Mouse (Mus musculus): ENCODE data around the gene Prr29. TPM values are rescaled to one million over a fixed set of nuclear protein-coding genes. Genes with fewer than 3 reads are reported as not detected.
A peak's percentile ranks its signal among the peaks of the same experiment; 100 is the strongest.

Prr29 gene
- total and polyA plus RNA-seq, 3 experiments, result 0.61 TPM; not detected in 2

DNA sequence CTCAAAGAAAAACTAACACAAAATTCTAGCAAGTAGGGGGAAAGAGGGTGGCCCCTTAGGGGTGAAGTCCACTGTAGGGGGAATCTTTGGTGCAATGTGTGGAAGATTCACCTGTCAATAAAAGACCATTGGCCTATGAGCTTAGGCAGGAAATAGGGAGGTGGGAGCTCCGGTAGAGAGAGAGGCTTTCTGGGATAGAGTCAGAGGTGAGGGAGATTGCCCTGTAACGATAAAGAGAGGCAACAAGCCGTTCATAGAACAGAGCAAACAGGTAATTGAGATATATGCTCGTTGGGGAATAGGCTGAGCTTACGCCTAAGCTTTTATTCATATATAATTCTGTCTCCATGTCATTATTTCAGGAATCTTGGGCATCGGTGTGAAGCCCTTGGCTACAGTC lies 21.7 kb downstream of the Prr29 start (continued):
- TF ChIP-seq ZMIZ1 (IDR thresholded peaks at IDR 0.05; ENCODE audit: low read depth, low read length) (peak; percentile 68), BHLHE40 (IDR thresholded peaks at IDR 0.05; ENCODE audit: borderline replicate concordance, low read depth, low read length) (no peak; the same call in 1 of the 2 replicates)

DNA sequence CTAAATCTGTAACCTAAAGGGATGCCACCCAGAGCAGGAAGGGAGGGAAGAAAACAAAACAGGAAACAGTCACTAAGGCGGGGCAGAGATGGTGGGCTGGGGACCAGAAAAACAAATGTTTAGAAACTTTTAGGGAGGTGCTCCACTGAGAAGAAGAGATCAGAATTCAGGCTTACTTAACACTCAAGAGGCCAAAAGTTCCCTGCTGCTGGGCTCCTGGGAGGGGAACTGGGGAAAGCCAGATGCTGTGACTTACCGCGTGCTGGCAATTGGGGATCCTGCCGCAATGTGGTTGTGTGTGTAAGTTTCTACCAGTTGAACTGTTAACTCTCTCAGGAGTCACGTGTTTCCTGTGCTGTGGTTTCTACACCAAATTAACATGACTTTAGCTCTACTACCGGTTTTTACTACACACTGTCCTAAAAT lies 22.5 kb downstream of the Prr29 start, which contains the start of gene Icam2:
Gene Icam2, minus strand, starts transcription at position 285 of the 426 bp plus-strand sequence.
- Histone ChIP-seq H3K9me3 (replicated peaks; ENCODE audit: insufficient read depth, low read length) (no peaks in the 10 kb centered on the region), H3K4me1 (ENCODE audit: control insufficient read depth in 1 of 2, insufficient read depth in 2 of 2, low read length in 2 of 2) (peaks cover 23 to 40% of the 10 kb centered on the region in 2 experiments), H3K27ac (ENCODE audit: control insufficient read depth, low read depth, low read length) (peak within 1 kb of the TSS; percentile 96), H3K4me3 (ENCODE audit: control insufficient read depth in 1 of 2, insufficient read depth in 1 of 2, low read depth in 2 of 2, low read length in 2 of 2) (peak within 1 kb of the TSS; percentile 64 to 80), H3K27me3 (ENCODE audit: control insufficient read depth in 1 of 2, insufficient read depth in 2 of 2, low read length in 2 of 2) (no peaks in the 10 kb centered on the region), H3K9ac (ENCODE audit: control insufficient read depth, low read depth, low read length, poor library complexity, severe bottlenecking) (peak within 1 kb of the TSS; percentile 77), H3K79me2 (ENCODE audit: control insufficient read depth, insufficient read depth, low read length, poor library complexity) (peaks cover 6% of the 10 kb centered on the region), H3K36me3 (ENCODE audit: control insufficient read depth in 1 of 2, insufficient read depth in 2 of 2, low read length in 2 of 2) (peaks cover 0 to 41% of the 10 kb centered on the region in 2 experiments; a peak in 2 of 4 replicates)
- peak; percentile 92 for DNase-seq (ENCODE audit: low read depth, low spot score)
- TF ChIP-seq USF2 (IDR thresholded peaks at IDR 0.05; ENCODE audit: borderline replicate concordance in 1 of 2, insufficient read depth in 1 of 2, low read depth in 1 of 2, low read length in 2 of 2) (peak; percentile 46 to 74; a peak in 3 of 4 replicates), E2F4 (IDR thresholded peaks at IDR 0.05; ENCODE audit: borderline replicate concordance, low read depth, low read length) (no peak; the same call in 1 of the 2 replicates), MAZ (IDR thresholded peaks at IDR 0.05; ENCODE audit: low read depth, low read length) (peak; percentile 16; the same call in 1 of the 2 replicates), MAX (IDR thresholded peaks at IDR 0.05; ENCODE audit: low read length) (peak; percentile 99), USF1 (IDR thresholded peaks at IDR 0.05; ENCODE audit: low read depth, low read length) (peak; percentile 96), SIN3A (IDR thresholded peaks at IDR 0.05; ENCODE audit: low read length) (peak; percentile 95), MAFK (IDR thresholded peaks at IDR 0.05; ENCODE audit: borderline replicate concordance, low read depth, low read length) (no peak), MXI1 (IDR thresholded peaks at IDR 0.05; ENCODE audit: low read depth, low read length) (peak; percentile 97), ZKSCAN1 (IDR thresholded peaks at IDR 0.05; ENCODE audit: low read depth, low read length) (no peak), TBP (IDR thresholded peaks at IDR 0.05; ENCODE audit: low read depth, low read length) (peak; percentile 91), JUND (IDR thresholded peaks at IDR 0.05; ENCODE audit: low read depth, low read length) (no peak), SMC3 (IDR thresholded peaks at IDR 0.05; ENCODE audit: low read depth, low read length) (no peak), ZMIZ1 (IDR thresholded peaks at IDR 0.05; ENCODE audit: low read depth, low read length) (peak; percentile 81), ZNF384 (IDR thresholded peaks at IDR 0.05; ENCODE audit: low read depth, low read length) (no peak), POLR2AphosphoS2 (IDR thresholded peaks at IDR 0.05; ENCODE audit: low read length) (peak; percentile 53; the same call in 1 of the 2 replicates), CTCF (IDR thresholded peaks at IDR 0.05 in 2 of 3, conservative IDR thresholded peaks at IDR 0.05 in 1 of 3; ENCODE audit: control insufficient read depth in 1 of 3, insufficient read depth in 1 of 3, low read depth in 2 of 3, low read length in 3 of 3, poor library complexity in 1 of 3, severe bottlenecking in 1 of 3) (no peak), MYC (IDR thresholded peaks at IDR 0.05; ENCODE audit: low read depth, low read length) (peak; percentile 99), MEF2A (IDR thresholded peaks at IDR 0.05; ENCODE audit: extremely low read depth, insufficient replicate concordance, low read depth, low read length, poor library complexity, severe bottlenecking) (no peak), EP300 (IDR thresholded peaks at IDR 0.05; ENCODE audit: low read depth in 1 of 2, low read length in 2 of 2) (peak in 1 of 2 experiments; percentile 80; a peak in 2 of 4 replicates), GABPA (IDR thresholded peaks at IDR 0.05; ENCODE audit: low read depth, low read length) (no peak), ELF1 (IDR thresholded peaks at IDR 0.05; ENCODE audit: low read depth, low read length) (peak; percentile 45; the same call in 1 of the 2 replicates), RAD21 (IDR thresholded peaks at IDR 0.05; ENCODE audit: low read depth, low read length) (no peak), RCOR1 (IDR thresholded peaks at IDR 0.05; ENCODE audit: low read depth, low read length) (no peak), NRF1 (IDR thresholded peaks at IDR 0.05; ENCODE audit: insufficient read depth, low read depth, low read length, poor library complexity, severe bottlenecking) (no peak), CHD1 (IDR thresholded peaks at IDR 0.05; ENCODE audit: low read depth, low read length) (no peak), MYB (IDR thresholded peaks at IDR 0.05; ENCODE audit: low read depth, low read length) (peak; percentile 96), POLR2A (IDR thresholded peaks at IDR 0.05; ENCODE audit: control insufficient read depth in 1 of 2, insufficient read depth in 1 of 2, low read depth in 1 of 2, low read length in 2 of 2, poor library complexity in 1 of 2) (peak; percentile 70 to 97; a peak in 3 of 4 replicates), ETS1 (IDR thresholded peaks at IDR 0.05; ENCODE audit: low read depth, low read length) (peak; percentile 83), UBTF (IDR thresholded peaks at IDR 0.05; ENCODE audit: borderline replicate concordance, insufficient read depth, low read depth, low read length) (no peak), ZC3H11A (IDR thresholded peaks at IDR 0.05; ENCODE audit: low read depth, low read length) (no peak), KAT2A (conservative IDR thresholded peaks at IDR 0.05; ENCODE audit: low read depth, low read length) (no peak; the same call in 1 of the 2 replicates), NELFE (IDR thresholded peaks at IDR 0.05; ENCODE audit: low read depth, low read length) (peak; percentile 93), TAL1 (IDR thresholded peaks at IDR 0.05; ENCODE audit: low read length) (no peak), BHLHE40 (IDR thresholded peaks at IDR 0.05; ENCODE audit: borderline replicate concordance, low read depth, low read length) (peak; percentile 91)

Measured in MEL (cell line).